Mouse (Mus musculus): ENCODE measurements around the gene Slc47a2. TPM values are rescaled to one million over a fixed set of nuclear protein-coding genes. Genes with fewer than 3 reads are reported as not detected.
A peak's percentile ranks its signal among the peaks of the same experiment; 100 is the strongest.

Gene Slc47a2
- polyA plus RNA-seq, 1 experiment, result 87.1 TPM

DNA sequence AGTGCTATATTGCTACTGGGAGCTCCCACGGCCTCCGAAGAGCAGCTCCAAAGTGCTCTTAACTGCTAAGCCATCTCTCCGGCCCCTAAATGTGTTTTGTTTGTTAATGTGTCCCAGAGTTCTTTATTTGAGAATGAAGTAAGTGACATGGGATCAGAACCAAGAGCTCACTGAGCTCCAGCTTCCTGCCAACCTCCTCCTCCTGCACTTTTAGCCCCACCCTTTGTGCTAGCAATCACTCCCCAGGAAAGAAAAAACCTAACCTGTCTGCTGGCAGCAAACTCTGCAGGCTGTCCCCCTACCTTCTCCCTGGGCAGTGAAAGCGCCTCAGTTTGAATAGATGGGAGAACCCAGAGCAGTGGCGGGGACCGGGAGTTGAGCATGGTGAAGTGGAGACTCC lies 13.5 kb upstream of the Slc47a2 start:
- TF ChIP-seq CTCF (IDR thresholded peaks at IDR 0.05; ENCODE audit: control insufficient read depth, insufficient read depth, insufficient replicate concordance, low read depth, low read length) (no peak), POLR2A (IDR thresholded peaks at IDR 0.05; ENCODE audit: control insufficient read depth, low read depth, low read length) (no peak)
- H3K4me3 ChIP-seq (ENCODE audit: control insufficient read depth, low read depth, low read length), result no peak overlapping the region
- H3K36me3 ChIP-seq (ENCODE audit: control insufficient read depth, insufficient read depth, low read length), result no peaks in the 10 kb centered on the region
- H3K27me3 ChIP-seq (ENCODE audit: control insufficient read depth, insufficient read depth, low read length), result no peaks in the 10 kb centered on the region
- no peak overlapping the region for H3K27ac ChIP-seq (ENCODE audit: control insufficient read depth, insufficient read depth, low read depth, low read length)
- H3K4me1 ChIP-seq (ENCODE audit: control insufficient read depth, insufficient read depth, low read length), result no peaks in the 10 kb centered on the region

DNA sequence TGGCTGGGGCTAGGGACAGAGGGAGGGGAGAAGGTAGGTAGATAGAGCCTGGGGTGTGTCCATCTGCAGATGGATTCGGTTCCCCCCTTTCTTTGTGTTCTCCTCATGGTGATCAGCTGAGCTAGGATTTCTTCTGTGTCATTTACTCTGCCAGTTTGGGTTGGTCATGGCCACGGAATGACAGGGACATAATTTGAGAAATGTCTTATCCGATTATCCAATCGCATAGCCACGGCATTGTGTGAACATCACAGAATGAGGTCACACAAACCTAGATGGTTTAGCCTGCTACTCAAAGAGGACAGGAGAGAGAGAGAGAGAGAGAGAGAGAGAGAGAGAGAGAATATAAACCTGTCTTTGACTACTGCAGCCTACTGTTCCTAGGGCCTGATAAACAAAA lies 12.7 kb upstream of the Slc47a2 start:
- H3K36me3 ChIP-seq (ENCODE audit: control insufficient read depth, insufficient read depth, low read length), result no peaks in the 10 kb centered on the region
- TF ChIP-seq POLR2A (IDR thresholded peaks at IDR 0.05; ENCODE audit: control insufficient read depth, low read depth, low read length) (no peak), CTCF (IDR thresholded peaks at IDR 0.05; ENCODE audit: control insufficient read depth, insufficient read depth, insufficient replicate concordance, low read depth, low read length) (no peak)
- H3K4me3 ChIP-seq (ENCODE audit: control insufficient read depth, low read depth, low read length), result no peak overlapping the region
- no peaks in the 10 kb centered on the region for H3K4me1 ChIP-seq (ENCODE audit: control insufficient read depth, insufficient read depth, low read length)
- no peak overlapping the region for H3K27ac ChIP-seq (ENCODE audit: control insufficient read depth, insufficient read depth, low read depth, low read length)
- H3K27me3 ChIP-seq (ENCODE audit: control insufficient read depth, insufficient read depth, low read length), result no peaks in the 10 kb centered on the region

DNA sequence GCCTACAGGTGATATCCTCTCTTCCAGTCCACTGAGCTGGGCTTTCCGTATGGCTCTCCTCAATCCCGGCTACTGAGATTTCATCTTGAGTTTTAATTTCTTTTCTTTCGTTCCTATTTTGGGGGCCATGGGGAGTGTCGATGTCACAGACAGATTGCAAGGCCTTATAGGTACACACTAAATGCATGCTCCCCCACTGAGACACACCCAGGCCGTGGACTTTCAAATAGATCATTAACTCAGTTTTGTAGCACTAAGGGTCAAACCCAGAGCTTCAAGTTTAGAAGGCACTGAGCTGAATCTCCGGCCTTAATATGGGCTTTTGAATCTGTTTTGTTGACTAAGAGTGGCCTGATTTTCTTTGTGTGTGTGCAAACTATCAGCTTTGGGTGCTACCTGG lies 11.7 kb upstream of the Slc47a2 start:
- no peak overlapping the region for H3K4me3 ChIP-seq (ENCODE audit: control insufficient read depth, low read depth, low read length)
- no peaks in the 10 kb centered on the region for H3K36me3 ChIP-seq (ENCODE audit: control insufficient read depth, insufficient read depth, low read length)
- TF ChIP-seq CTCF (IDR thresholded peaks at IDR 0.05; ENCODE audit: control insufficient read depth, insufficient read depth, insufficient replicate concordance, low read depth, low read length) (no peak), POLR2A (IDR thresholded peaks at IDR 0.05; ENCODE audit: control insufficient read depth, low read depth, low read length) (no peak)
- no peaks in the 10 kb centered on the region for H3K27me3 ChIP-seq (ENCODE audit: control insufficient read depth, insufficient read depth, low read length)
- H3K4me1 ChIP-seq (ENCODE audit: control insufficient read depth, insufficient read depth, low read length), result no peaks in the 10 kb centered on the region
- no peak overlapping the region for H3K27ac ChIP-seq (ENCODE audit: control insufficient read depth, insufficient read depth, low read depth, low read length)

DNA sequence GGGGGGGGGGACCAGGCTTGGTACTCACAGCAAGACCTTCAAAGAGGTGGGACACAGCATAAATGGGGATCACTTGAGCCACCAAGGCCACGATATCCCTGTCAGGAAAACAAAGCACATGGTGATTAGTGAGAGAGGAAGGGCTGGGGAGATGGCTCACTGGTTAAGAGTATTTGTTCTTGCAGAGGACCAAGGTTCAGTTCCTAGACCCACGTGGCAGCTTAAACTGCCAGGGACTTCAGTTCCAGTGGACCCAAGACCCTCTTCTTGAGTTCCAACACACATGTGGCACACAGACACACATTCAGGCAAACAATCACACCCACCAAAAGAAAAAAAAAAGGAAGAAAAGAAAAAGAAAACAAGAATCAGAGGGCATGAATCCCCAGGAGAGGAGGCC lies 10.4 kb upstream of the Slc47a2 start:
- Histone ChIP-seq H3K4me1 (ENCODE audit: control insufficient read depth, insufficient read depth, low read length) (no peaks in the 10 kb centered on the region), H3K27ac (ENCODE audit: control insufficient read depth, insufficient read depth, low read depth, low read length) (no peak overlapping the region), H3K27me3 (ENCODE audit: control insufficient read depth, insufficient read depth, low read length) (no peaks in the 10 kb centered on the region), H3K4me3 (ENCODE audit: control insufficient read depth, low read depth, low read length) (no peak overlapping the region), H3K36me3 (ENCODE audit: control insufficient read depth, insufficient read depth, low read length) (no peaks in the 10 kb centered on the region)
- TF ChIP-seq CTCF (IDR thresholded peaks at IDR 0.05; ENCODE audit: control insufficient read depth, insufficient read depth, insufficient replicate concordance, low read depth, low read length) (no peak), POLR2A (IDR thresholded peaks at IDR 0.05; ENCODE audit: control insufficient read depth, low read depth, low read length) (no peak)

DNA sequence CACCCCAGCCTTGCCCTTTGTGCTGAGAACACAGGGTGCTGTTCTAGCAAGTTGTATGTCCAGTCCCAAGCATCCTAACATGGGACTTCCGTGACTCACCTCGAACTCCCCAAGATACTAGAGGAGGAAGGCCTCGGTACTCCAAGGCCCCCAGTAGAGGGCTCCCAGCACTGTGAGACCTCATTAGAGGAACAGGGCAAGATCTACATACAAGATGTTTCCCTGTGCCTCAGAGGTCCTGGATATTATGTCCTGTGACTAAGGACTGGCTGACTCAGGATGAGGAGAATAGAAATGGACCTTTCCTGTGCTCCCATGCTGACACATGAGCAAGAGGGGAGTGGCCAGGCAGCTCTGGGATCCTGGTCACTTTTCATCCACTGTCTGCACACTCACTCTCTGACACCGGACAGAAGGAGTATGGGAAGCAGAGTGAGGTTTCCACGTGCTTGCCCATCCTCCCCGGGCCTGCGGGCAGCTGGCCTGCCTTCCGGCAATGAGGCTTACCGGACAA lies 9.5 kb upstream of the Slc47a2 start:
- Histone ChIP-seq H3K27me3 (ENCODE audit: control insufficient read depth, insufficient read depth, low read length) (no peaks in the 10 kb centered on the region), H3K27ac (ENCODE audit: control insufficient read depth, insufficient read depth, low read depth, low read length) (no peak overlapping the region), H3K4me1 (ENCODE audit: control insufficient read depth, insufficient read depth, low read length) (no peaks in the 10 kb centered on the region), H3K4me3 (ENCODE audit: control insufficient read depth, low read depth, low read length) (no peak overlapping the region), H3K36me3 (ENCODE audit: control insufficient read depth, insufficient read depth, low read length) (no peaks in the 10 kb centered on the region)
- no peak for TF ChIP-seq POLR2A (IDR thresholded peaks at IDR 0.05; ENCODE audit: control insufficient read depth, low read depth, low read length)

DNA sequence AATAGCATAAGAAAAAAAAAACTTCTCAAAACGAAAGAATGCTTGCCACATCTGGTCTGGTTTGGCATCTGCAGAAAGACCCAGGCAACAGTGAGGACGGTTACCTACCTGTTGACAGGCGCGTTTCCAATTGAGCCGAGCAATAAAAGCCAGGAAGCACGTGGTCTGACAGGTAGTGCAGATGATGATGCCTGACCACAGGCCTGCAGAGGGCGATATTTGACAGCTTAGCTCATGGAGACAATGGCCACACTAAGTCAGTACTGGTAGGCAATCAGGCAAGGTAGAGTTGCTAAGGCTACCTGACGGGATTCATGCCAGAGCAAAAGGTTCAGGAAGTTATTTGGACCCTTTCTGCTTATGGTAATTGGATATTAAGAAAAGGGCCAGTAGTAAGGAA lies 6.7 kb upstream of the Slc47a2 start:
- H3K4me3 ChIP-seq (ENCODE audit: control insufficient read depth, low read depth, low read length), result no peak overlapping the region
- H3K36me3 ChIP-seq (ENCODE audit: control insufficient read depth, insufficient read depth, low read length), result no peaks in the 10 kb centered on the region
- TF ChIP-seq POLR2A (IDR thresholded peaks at IDR 0.05; ENCODE audit: control insufficient read depth, low read depth, low read length) (no peak), CTCF (IDR thresholded peaks at IDR 0.05; ENCODE audit: control insufficient read depth, insufficient read depth, insufficient replicate concordance, low read depth, low read length) (peak; percentile 75; the same call in 1 of the 2 replicates)
- H3K27me3 ChIP-seq (ENCODE audit: control insufficient read depth, insufficient read depth, low read length), result no peaks in the 10 kb centered on the region
- no peaks in the 10 kb centered on the region for H3K4me1 ChIP-seq (ENCODE audit: control insufficient read depth, insufficient read depth, low read length)
- no peak overlapping the region for H3K27ac ChIP-seq (ENCODE audit: control insufficient read depth, insufficient read depth, low read depth, low read length)

DNA sequence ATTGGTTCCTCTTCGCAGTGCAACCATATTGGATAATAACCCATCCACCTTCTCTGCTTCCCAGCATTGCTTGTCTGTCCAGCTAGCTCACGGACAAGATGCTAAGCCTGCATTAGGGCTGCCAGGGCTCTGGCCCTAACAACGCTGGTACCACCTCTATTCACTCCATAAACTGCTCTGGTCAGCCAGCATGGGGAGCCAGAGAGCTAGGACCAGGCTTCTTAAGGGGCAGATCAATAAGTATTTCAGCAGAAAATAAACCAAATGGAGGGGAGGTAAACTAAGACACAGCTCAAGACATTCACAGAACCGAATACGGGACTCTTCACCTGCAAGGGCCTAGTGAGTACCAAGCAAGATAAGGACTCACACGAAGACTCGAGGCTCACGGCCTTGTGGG lies 3.5 kb upstream of the Slc47a2 start:
- no peak for TF ChIP-seq POLR2A (IDR thresholded peaks at IDR 0.05; ENCODE audit: control insufficient read depth, low read depth, low read length)
- no peak for TF ChIP-seq CTCF (IDR thresholded peaks at IDR 0.05; ENCODE audit: control insufficient read depth, insufficient read depth, insufficient replicate concordance, low read depth, low read length)
- H3K27me3 ChIP-seq (ENCODE audit: control insufficient read depth, insufficient read depth, low read length), result no peaks in the 10 kb centered on the region

DNA sequence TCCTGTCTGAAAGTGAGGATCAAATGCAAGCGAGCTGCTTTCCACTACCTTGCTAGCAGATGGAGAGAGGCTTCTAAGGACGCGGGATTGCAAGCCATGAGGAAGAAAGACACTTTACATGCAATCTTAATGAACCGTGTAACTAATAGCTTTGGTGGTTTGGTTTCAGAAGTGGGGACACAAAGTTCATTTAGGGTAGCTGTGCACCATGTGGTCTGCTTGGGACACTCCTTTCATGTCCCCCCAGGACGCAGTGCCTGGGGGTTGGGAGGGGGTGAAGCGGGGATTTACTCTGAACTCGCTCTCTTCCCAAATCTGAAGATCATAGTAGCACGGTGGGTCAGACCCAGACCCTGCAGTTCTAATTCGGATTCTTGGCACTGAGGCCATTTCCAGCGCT lies 689 bp downstream of the Slc47a2 start:
- Histone ChIP-seq H3K4me3 (ENCODE audit: control insufficient read depth, low read depth, low read length) (peak overlapping the region; percentile 85), H3K27me3 (ENCODE audit: control insufficient read depth, insufficient read depth, low read length) (no peaks in the 10 kb centered on the region), H3K27ac (ENCODE audit: control insufficient read depth, insufficient read depth, low read depth, low read length) (peak overlapping the region; percentile 87), H3K4me1 (ENCODE audit: control insufficient read depth, insufficient read depth, low read length) (peaks cover 14% of the 10 kb centered on the region), H3K36me3 (ENCODE audit: control insufficient read depth, insufficient read depth, low read length) (peaks cover 1% of the 10 kb centered on the region; the same call in 1 of the 2 replicates)
- no peak for TF ChIP-seq POLR2A (IDR thresholded peaks at IDR 0.05; ENCODE audit: control insufficient read depth, low read depth, low read length)
- TF ChIP-seq CTCF (IDR thresholded peaks at IDR 0.05; ENCODE audit: control insufficient read depth, insufficient read depth, insufficient replicate concordance, low read depth, low read length), result no peak

More for the DNA sequence above, 3.5 kb upstream of the Slc47a2 start:
- Histone ChIP-seq H3K27ac (ENCODE audit: control insufficient read depth, insufficient read depth, low read depth, low read length) (no peak overlapping the region), H3K36me3 (ENCODE audit: control insufficient read depth, insufficient read depth, low read length) (no peaks in the 10 kb centered on the region), H3K4me1 (ENCODE audit: control insufficient read depth, insufficient read depth, low read length) (peaks cover 14% of the 10 kb centered on the region), H3K4me3 (ENCODE audit: control insufficient read depth, low read depth, low read length) (no peak overlapping the region)
